Mouse (Mus musculus): ENCODE data around the gene Ndufaf4.

GRCm38 (mm10) chr4:24942728-24943424 lies 45.0 kb downstream of the Ndufaf4 start:
- no peak for TF ChIP-seq EP300 (IDR thresholded peaks at IDR 0.05; ENCODE audit: low read depth)
- no peak for TF ChIP-seq CTCF (IDR thresholded peaks at IDR 0.05; ENCODE audit: low read depth)

All from liver, embryonic 14.5 days (tissue).